Mouse (Mus musculus) midbrain, embryonic 12.5 days (tissue): Measurements from ENCODE around the gene Fam83f. TPM values are rescaled to one million over a fixed set of nuclear protein-coding genes. Genes with fewer than 3 reads are reported as not detected.
"Not testable (repeated sequence)": the region's sequence is repeated elsewhere in the genome, so short reads cannot be mapped to it uniquely, and the experiment has no call there.

Experiments used
- ATAC-seq: fragments of 200-750 bp; cut with Nextera tagmentation; 2 replicates; pipeline ENCODE4 v1.8.0; 2017; ENCODE audit warnings: low read depth, moderate TSS enrichment, moderate library complexity; ENCODE audit not compliant: low FRiP score
- H3K27ac ChIP-seq: fragments of 300-500 bp; sonication (generic); replicated peaks from 2 replicates; pipeline ENCODE4 v1.5.1; 2016; ENCODE audit warnings: mild to moderate bottlenecking
- H3K27me3 ChIP-seq: fragments of 300-500 bp; sonication (generic); 2 replicates; pipeline ENCODE4 v1.6.1; 2016; ENCODE audit warnings: mild to moderate bottlenecking
- H3K36me3 ChIP-seq: fragments of 300-500 bp; sonication (generic); 2 replicates; pipeline ENCODE4 v1.6.1; 2016
- H3K4me1 ChIP-seq: fragments of 300-500 bp; sonication (generic); 2 replicates; pipeline ENCODE4 v1.6.1; 2016
- H3K4me2 ChIP-seq: fragments of 300-500 bp; sonication (generic); replicated peaks from 2 replicates; pipeline ENCODE4 v1.6.1; 2016; ENCODE audit warnings: mild to moderate bottlenecking, moderate library complexity
- H3K4me3 ChIP-seq: fragments of 300-500 bp; sonication (generic); 2 replicates; pipeline ENCODE4 v1.5.1; 2016; ENCODE audit warnings: mild to moderate bottlenecking
- H3K9ac ChIP-seq: fragments of 300-500 bp; sonication (generic); replicated peaks from 2 replicates; pipeline ENCODE4 v1.6.1; 2016; ENCODE audit warnings: mild to moderate bottlenecking, moderate library complexity
- H3K9me3 ChIP-seq: fragments of 300-500 bp; sonication (generic); 2 replicates; pipeline ENCODE4 v1.6.1; 2016; ENCODE audit warnings: mild to moderate bottlenecking
- WGBS: fragments of 180-500 bp; shearing (Covaris S2); methylation state at CpG from one replicate; pipeline ENCODE4 v1.1.7; 2016; 5-methylcytosine and 5-hydroxymethylcytosine counted together
- polyA plus RNA-seq: library from polyadenylated mRNA; unstranded; fragments of >200 nt; fragmentation: Nextera tagmentation; extraction: Ambion mirVana; gene quantifications from 2 replicates; pipeline ENCODE4 v1.2.1, GENCODE M21; 2016

Gene Fam83f
- polyA plus RNA-seq, 1 experiment from 2014 or later, result 0.60 TPM

GRCm38 (mm10) chr15:80735300-80735699 is 63.7 kb downstream of the Fam83f start:
- H3K4me2 ChIP-seq, result no peak overlapping the region
- no peaks in the 10 kb centered on the region for H3K27me3 ChIP-seq
- no peaks in the 10 kb centered on the region for H3K9me3 ChIP-seq
- no peak overlapping the region for H3K4me3 ChIP-seq
- H3K27ac ChIP-seq, result no peak overlapping the region
- WGBS, result 91% methylated on average over 3 of the region's 3 CpGs
- H3K9ac ChIP-seq, result no peak overlapping the region
- peaks cover 5% of the 10 kb centered on the region for H3K4me1 ChIP-seq
- ATAC-seq, result no peak
- H3K36me3 ChIP-seq, result no peaks in the 10 kb centered on the region

- H3K9me3 ChIP-seq, H3K27ac ChIP-seq, H3K4me2 ChIP-seq, H3K36me3 ChIP-seq, ATAC-seq, H3K4me3 ChIP-seq, H3K9ac ChIP-seq, H3K4me1 ChIP-seq, H3K27me3 ChIP-seq: not testable (repeated sequence)
- WGBS, result 92% methylated on average over 4 of the region's 4 CpGs
Observed at GRCm38 (mm10) chr15:80735708-80736107, 64.1 kb downstream of the Fam83f start.

- Histone ChIP-seq H3K27me3 (no peaks in the 10 kb centered on the region), H3K9ac (no peak overlapping the region), H3K27ac (no peak overlapping the region), H3K4me2 (no peak overlapping the region), H3K36me3 (no peaks in the 10 kb centered on the region), H3K4me3 (no peak overlapping the region), H3K9me3 (no peaks in the 10 kb centered on the region), H3K4me1 (peaks cover 5% of the 10 kb centered on the region)
- ATAC-seq, result no peak
- whole genome bisulfite sequencing, result 62% methylated on average over 1 of the region's 1 CpGs
Observed at GRCm38 (mm10) chr15:80736553-80736952, 64.9 kb downstream of the Fam83f start.

GRCm38 (mm10) chr15:80738244-80738643 is 66.6 kb downstream of the Fam83f start:
- H3K4me2 ChIP-seq, result no peak overlapping the region
- H3K4me1 ChIP-seq, result no peaks in the 10 kb centered on the region
- no peaks in the 10 kb centered on the region for H3K27me3 ChIP-seq
- ATAC-seq, result no peak
- no peaks in the 10 kb centered on the region for H3K36me3 ChIP-seq
- no peaks in the 10 kb centered on the region for H3K9me3 ChIP-seq
- WGBS, result 96% methylated on average over 2 of the region's 2 CpGs
- no peak overlapping the region for H3K27ac ChIP-seq
- H3K4me3 ChIP-seq, result no peak overlapping the region
- H3K9ac ChIP-seq, result no peak overlapping the region

- Histone ChIP-seq H3K27ac (no peak overlapping the region), H3K9ac (no peak overlapping the region), H3K36me3 (no peaks in the 10 kb centered on the region), H3K9me3 (no peaks in the 10 kb centered on the region), H3K27me3 (no peaks in the 10 kb centered on the region), H3K4me3 (no peak overlapping the region), H3K4me1 (no peaks in the 10 kb centered on the region), H3K4me2 (no peak overlapping the region)
- WGBS, result 93% methylated on average over 1 of the region's 1 CpGs
- ATAC-seq, result no peak
Observed at GRCm38 (mm10) chr15:80739972-80740371, 68.3 kb downstream of the Fam83f start.

- H3K36me3 ChIP-seq, result no peaks in the 10 kb centered on the region
- H3K4me1 ChIP-seq, result no peaks in the 10 kb centered on the region
- H3K9me3 ChIP-seq, result no peaks in the 10 kb centered on the region
- 87% methylated on average over 1 of the region's 1 CpGs for WGBS
- H3K27ac ChIP-seq, result no peak overlapping the region
- H3K9ac ChIP-seq, result no peak overlapping the region
- no peaks in the 10 kb centered on the region for H3K27me3 ChIP-seq
- H3K4me3 ChIP-seq, result no peak overlapping the region
- no peak for ATAC-seq
- no peak overlapping the region for H3K4me2 ChIP-seq
Observed at GRCm38 (mm10) chr15:80741836-80742235, 70.2 kb downstream of the Fam83f start.

GRCm38 (mm10) chr15:80742991-80743474 is 71.4 kb downstream of the Fam83f start:
- H3K4me1 ChIP-seq, result no peaks in the 10 kb centered on the region
- H3K4me3 ChIP-seq, result no peak overlapping the region
- H3K4me2 ChIP-seq, result no peak overlapping the region
- no peak for ATAC-seq
- H3K27ac ChIP-seq, result no peak overlapping the region
- H3K27me3 ChIP-seq, result no peaks in the 10 kb centered on the region
- H3K9ac ChIP-seq, result no peak overlapping the region
- H3K36me3 ChIP-seq, result no peaks in the 10 kb centered on the region
- no peaks in the 10 kb centered on the region for H3K9me3 ChIP-seq
- WGBS, result 89% methylated on average over 3 of the region's 3 CpGs

GRCm38 (mm10) chr15:80743606-80744005 is 72.0 kb downstream of the Fam83f start:
- Histone ChIP-seq H3K27me3 (no peaks in the 10 kb centered on the region), H3K27ac (no peak overlapping the region), H3K4me2 (no peak overlapping the region), H3K4me1 (no peaks in the 10 kb centered on the region), H3K9me3 (no peaks in the 10 kb centered on the region), H3K36me3 (no peaks in the 10 kb centered on the region), H3K9ac (no peak overlapping the region), H3K4me3 (no peak overlapping the region)
- no peak for ATAC-seq
- 90% methylated on average over 7 of the region's 7 CpGs for WGBS

GRCm38 (mm10) chr15:80744667-80745422 is 73.2 kb downstream of the Fam83f start:
- no peak overlapping the region for H3K4me3 ChIP-seq
- no peaks in the 10 kb centered on the region for H3K9me3 ChIP-seq
- H3K4me1 ChIP-seq, result no peaks in the 10 kb centered on the region
- 86% methylated on average over 3 of the region's 3 CpGs for WGBS
- no peak overlapping the region for H3K4me2 ChIP-seq
- H3K27me3 ChIP-seq, result no peaks in the 10 kb centered on the region
- no peak overlapping the region for H3K9ac ChIP-seq
- no peak for ATAC-seq
- no peaks in the 10 kb centered on the region for H3K36me3 ChIP-seq
- H3K27ac ChIP-seq, result no peak overlapping the region

- 79% methylated on average over 5 of the region's 5 CpGs for WGBS
- no peak for ATAC-seq
- Histone ChIP-seq H3K27ac (no peak overlapping the region), H3K9ac (no peak overlapping the region), H3K4me2 (no peak overlapping the region), H3K4me1 (no peaks in the 10 kb centered on the region), H3K9me3 (no peaks in the 10 kb centered on the region), H3K27me3 (no peaks in the 10 kb centered on the region), H3K4me3 (no peak overlapping the region), H3K36me3 (no peaks in the 10 kb centered on the region)
Observed at GRCm38 (mm10) chr15:80748979-80749378, 77.3 kb downstream of the Fam83f start.
